Mouse (Mus musculus) hindbrain, embryonic 15.5 days (tissue): ENCODE results near the gene Alkbh2. TPM values are rescaled to one million over a fixed set of nuclear protein-coding genes. Genes with fewer than 3 reads are reported as not detected.

Source experiments
- ATAC-seq: fragments of 200-750 bp; cut with Nextera tagmentation; 2 replicates; pipeline ENCODE4 v1.8.0; 2017; ENCODE audit warnings: low read depth, moderate number of reproducible peaks, moderate TSS enrichment; ENCODE audit not compliant: low FRiP score
- H3K27ac ChIP-seq: fragments of 300-500 bp; sonication (generic); replicated peaks from 2 replicates; pipeline ENCODE4 v1.5.1; 2015; ENCODE audit warnings: mild to moderate bottlenecking, inconsistent platforms
- H3K27me3 ChIP-seq: fragments of 300-500 bp; sonication (generic); 2 replicates; pipeline ENCODE4 v1.6.1; 2015; ENCODE audit warnings: control low read depth, inconsistent platforms
- H3K36me3 ChIP-seq: fragments of 300-500 bp; sonication (generic); 2 replicates; pipeline ENCODE4 v1.6.1; 2015; ENCODE audit warnings: control low read depth, inconsistent platforms
- H3K4me1 ChIP-seq: fragments of 300-500 bp; sonication (generic); replicated peaks from 2 replicates; pipeline ENCODE4 v1.6.1; 2015; ENCODE audit warnings: control low read depth, inconsistent platforms
- H3K4me2 ChIP-seq: fragments of 300-500 bp; sonication (generic); 2 replicates; pipeline ENCODE4 v1.6.1; 2015; ENCODE audit warnings: moderate library complexity, mild to moderate bottlenecking, inconsistent platforms
- H3K4me3 ChIP-seq: fragments of 300-500 bp; sonication (generic); 2 replicates; pipeline ENCODE4 v1.5.1; 2015; ENCODE audit warnings: mild to moderate bottlenecking, inconsistent platforms
- H3K9ac ChIP-seq: fragments of 300-500 bp; sonication (generic); 2 replicates; pipeline ENCODE4 v1.6.1; 2015; ENCODE audit warnings: inconsistent platforms
- H3K9me3 ChIP-seq: fragments of 300-500 bp; sonication (generic); 2 replicates; pipeline ENCODE4 v1.6.1; 2016; ENCODE audit warnings: control low read depth, inconsistent platforms
- WGBS: fragments of 180-500 bp; shearing (Covaris S2); methylation state at CpG from one replicate; pipeline ENCODE4 v1.1.7; 2015; 5-methylcytosine and 5-hydroxymethylcytosine counted together
- polyA plus RNA-seq: library from polyadenylated mRNA; unstranded; fragments of >200 nt; fragmentation: Nextera tagmentation; extraction: Ambion mirVana; gene quantifications from 2 replicates; pipeline ENCODE4 v1.2.1, GENCODE M21; 2015

Gene Alkbh2
- polyA plus RNA-seq, 1 experiment from 2014 or later: 7.4 TPM

- no peak for ATAC-seq
- Histone ChIP-seq H3K4me1 (no peaks in the 10 kb centered on the region), H3K27ac (no peak overlapping the region), H3K4me3 (no peak overlapping the region), H3K4me2 (no peak overlapping the region), H3K27me3 (no peaks in the 10 kb centered on the region), H3K9ac (no peak overlapping the region), H3K36me3 (peaks cover 80% of the 10 kb centered on the region), H3K9me3 (no peaks in the 10 kb centered on the region)
- WGBS: 94% methylated on average over 7 of the region's 7 CpGs
These were observed 11.4 kb downstream of the Alkbh2 start for GRCm38 (mm10) chr5:114116586-114116985.

DNA sequence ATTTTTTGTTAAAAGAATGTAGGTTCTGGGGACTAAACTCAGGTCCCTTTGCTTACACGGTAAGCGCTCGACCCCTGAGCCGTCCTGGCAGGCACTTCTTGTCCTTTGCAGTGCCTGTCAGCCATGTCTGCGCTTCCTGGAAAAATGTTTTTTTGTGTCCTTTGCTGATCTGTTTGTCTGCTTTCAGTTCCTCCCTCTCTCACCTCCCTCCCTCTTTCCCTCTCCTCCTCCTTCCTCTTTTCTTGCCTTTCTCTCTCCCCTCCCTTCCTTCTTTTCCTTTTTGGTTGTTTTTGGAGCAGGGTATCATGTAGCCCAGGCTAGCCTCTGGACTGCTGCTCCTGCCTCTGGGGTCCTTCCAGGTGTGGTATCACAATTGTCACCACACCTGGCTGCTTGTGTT lies 13.0 kb downstream of the Alkbh2 start:
- Histone ChIP-seq H3K9ac (no peak overlapping the region), H3K27me3 (no peaks in the 10 kb centered on the region), H3K4me1 (no peaks in the 10 kb centered on the region), H3K9me3 (no peaks in the 10 kb centered on the region), H3K27ac (no peak overlapping the region), H3K4me2 (no peak overlapping the region), H3K36me3 (peaks cover 79% of the 10 kb centered on the region), H3K4me3 (no peak overlapping the region)
- WGBS: 88% methylated on average over 5 of the region's 5 CpGs
- ATAC-seq: no peak

DNA sequence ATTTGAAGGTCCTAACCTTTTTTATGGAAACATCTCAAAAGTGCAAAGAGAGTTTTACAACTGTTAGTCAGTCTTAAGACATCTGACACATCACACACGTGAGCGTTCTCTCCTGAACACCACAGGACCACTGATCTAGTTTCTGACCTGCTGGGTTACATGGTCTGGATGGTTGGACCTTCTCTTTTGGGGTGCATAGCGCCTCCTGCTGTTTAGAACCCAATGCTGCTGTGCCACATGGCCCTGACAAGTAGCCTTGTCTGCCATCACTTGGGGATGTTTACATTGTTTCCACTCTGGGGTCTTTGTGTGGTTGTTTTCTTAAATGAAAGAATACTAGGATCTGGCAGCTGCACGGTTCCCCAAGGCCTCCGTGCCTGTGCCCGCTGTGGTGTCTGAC lies 14.7 kb downstream of the Alkbh2 start:
- H3K9ac ChIP-seq: no peak overlapping the region

GRCm38 (mm10) chr5:114106391-114106935 lies 21.6 kb downstream of the Alkbh2 start:
- Histone ChIP-seq H3K27ac (no peak overlapping the region), H3K27me3 (no peaks in the 10 kb centered on the region), H3K36me3 (peaks cover 59% of the 10 kb centered on the region), H3K4me1 (peaks cover 14% of the 10 kb centered on the region), H3K4me2 (no peak overlapping the region), H3K9ac (no peak overlapping the region), H3K4me3 (no peak overlapping the region), H3K9me3 (no peaks in the 10 kb centered on the region)
- WGBS: 75% methylated on average over 16 of the region's 16 CpGs
- no peak for ATAC-seq

More for the DNA sequence above, 14.7 kb downstream of the Alkbh2 start:
- H3K27me3 ChIP-seq: no peaks in the 10 kb centered on the region
- no peaks in the 10 kb centered on the region for H3K4me1 ChIP-seq
- no peak overlapping the region for H3K27ac ChIP-seq
- H3K36me3 ChIP-seq: peaks cover 82% of the 10 kb centered on the region
- no peak for ATAC-seq
- no peaks in the 10 kb centered on the region for H3K9me3 ChIP-seq
- WGBS: 83% methylated on average over 6 of the region's 6 CpGs
- H3K4me2 ChIP-seq: no peak overlapping the region
- H3K4me3 ChIP-seq: no peak overlapping the region

GRCm38 (mm10) chr5:114102807-114103206 lies 25.2 kb downstream of the Alkbh2 start:
- peaks cover 24% of the 10 kb centered on the region for H3K36me3 ChIP-seq
- H3K4me2 ChIP-seq: no peak overlapping the region
- H3K9me3 ChIP-seq: no peaks in the 10 kb centered on the region
- 85% methylated on average over 1 of the region's 1 CpGs for WGBS
- no peaks in the 10 kb centered on the region for H3K27me3 ChIP-seq
- H3K4me1 ChIP-seq: peaks cover 28% of the 10 kb centered on the region
- no peak for ATAC-seq
- no peak overlapping the region for H3K27ac ChIP-seq
- no peak overlapping the region for H3K4me3 ChIP-seq
- no peak overlapping the region for H3K9ac ChIP-seq

DNA sequence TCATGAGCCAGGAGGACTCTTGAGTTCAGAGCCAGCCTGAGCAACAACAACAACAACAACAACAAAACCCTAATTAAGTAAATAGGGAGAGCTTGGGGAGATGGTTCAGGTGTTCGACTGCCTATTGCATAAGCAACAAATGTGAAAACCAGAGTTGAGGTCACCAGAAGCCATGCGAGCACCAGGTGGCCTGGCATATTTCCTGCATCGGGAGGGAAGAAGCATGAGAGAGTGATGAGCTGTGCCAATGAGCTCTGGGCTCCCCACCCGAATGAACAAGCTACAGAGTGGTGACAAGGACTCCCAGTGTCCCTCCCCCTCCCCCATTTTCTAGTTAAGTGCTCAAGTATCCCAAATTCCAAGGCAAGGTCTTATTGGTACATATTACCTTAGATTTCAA lies 26.1 kb downstream of the Alkbh2 start:
- 86% methylated on average over 4 of the region's 4 CpGs for WGBS

DNA sequence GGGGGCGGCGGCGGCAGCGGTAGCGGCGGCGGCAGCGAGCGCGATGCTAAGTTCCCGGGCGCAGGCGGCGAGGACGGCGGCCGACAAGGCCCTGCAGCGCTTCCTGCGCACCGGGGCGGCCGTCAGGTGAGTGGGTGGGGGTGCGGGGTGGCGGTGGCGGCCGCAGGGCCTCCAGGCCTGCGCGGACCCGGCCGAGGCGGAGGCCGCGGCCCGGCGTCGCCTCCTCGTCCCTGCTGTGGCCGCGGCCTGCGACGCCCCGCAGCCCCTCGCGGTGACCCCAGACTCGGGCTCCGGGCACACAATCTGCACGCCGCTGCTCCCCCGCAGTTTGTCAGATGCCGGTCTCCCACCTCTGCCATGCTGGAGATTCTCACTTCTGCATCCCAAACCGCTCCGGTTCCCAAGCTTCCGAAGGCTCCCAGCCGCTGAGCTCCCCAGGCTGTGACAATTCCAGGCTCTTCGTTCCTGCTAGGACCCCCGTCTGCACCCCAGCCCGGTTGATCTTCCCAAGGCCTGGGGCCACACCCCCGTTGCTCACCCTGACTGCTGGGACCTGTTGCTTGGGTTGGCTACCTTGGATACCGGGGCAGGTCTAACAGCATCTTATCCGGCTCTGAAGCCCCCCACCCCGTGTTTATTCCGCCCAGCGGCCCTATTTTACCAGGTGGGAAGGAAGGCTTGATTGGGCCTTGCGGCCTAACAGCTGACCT lies 27.5 kb downstream of the Alkbh2 start:
- peak overlapping the region; percentile 84 for H3K27ac ChIP-seq
- peaks cover 28% of the 10 kb centered on the region for H3K4me1 ChIP-seq
- H3K4me2 ChIP-seq: peak overlapping the region; percentile 81
- WGBS: 3% methylated on average over 41 of the region's 64 CpGs
- peak; percentile 74 for ATAC-seq
- peak overlapping the region; percentile 84 for H3K9ac ChIP-seq
- no peaks in the 10 kb centered on the region for H3K9me3 ChIP-seq
- H3K36me3 ChIP-seq: peaks cover 11% of the 10 kb centered on the region
- no peaks in the 10 kb centered on the region for H3K27me3 ChIP-seq
- peak overlapping the region; percentile 69 for H3K4me3 ChIP-seq

More for the DNA sequence above, 26.1 kb downstream of the Alkbh2 start:
- H3K4me2 ChIP-seq: 0 out of 2 replicates have a peak overlapping the region, but pooled peaks have one; percentile 81
- H3K36me3 ChIP-seq: peaks cover 21% of the 10 kb centered on the region
- no peaks in the 10 kb centered on the region for H3K27me3 ChIP-seq
- H3K4me3 ChIP-seq: no peak overlapping the region
- H3K9me3 ChIP-seq: no peaks in the 10 kb centered on the region
- H3K9ac ChIP-seq: no peak overlapping the region
- no peak overlapping the region for H3K27ac ChIP-seq
- no peak for ATAC-seq
- peaks cover 28% of the 10 kb centered on the region for H3K4me1 ChIP-seq

- Histone ChIP-seq H3K27ac (peak overlapping the region; percentile 84), H3K36me3 (peaks cover 10% of the 10 kb centered on the region), H3K4me2 (peak overlapping the region; percentile 81), H3K4me1 (peaks cover 28% of the 10 kb centered on the region), H3K9ac (peak overlapping the region; percentile 84), H3K27me3 (no peaks in the 10 kb centered on the region), H3K9me3 (no peaks in the 10 kb centered on the region), H3K4me3 (peak overlapping the region; percentile 69)
- peak; percentile 94 for ATAC-seq
- WGBS: 7% methylated on average over 37 of the region's 37 CpGs
These were observed 28.2 kb downstream of the Alkbh2 start for GRCm38 (mm10) chr5:114099709-114100389.

DNA sequence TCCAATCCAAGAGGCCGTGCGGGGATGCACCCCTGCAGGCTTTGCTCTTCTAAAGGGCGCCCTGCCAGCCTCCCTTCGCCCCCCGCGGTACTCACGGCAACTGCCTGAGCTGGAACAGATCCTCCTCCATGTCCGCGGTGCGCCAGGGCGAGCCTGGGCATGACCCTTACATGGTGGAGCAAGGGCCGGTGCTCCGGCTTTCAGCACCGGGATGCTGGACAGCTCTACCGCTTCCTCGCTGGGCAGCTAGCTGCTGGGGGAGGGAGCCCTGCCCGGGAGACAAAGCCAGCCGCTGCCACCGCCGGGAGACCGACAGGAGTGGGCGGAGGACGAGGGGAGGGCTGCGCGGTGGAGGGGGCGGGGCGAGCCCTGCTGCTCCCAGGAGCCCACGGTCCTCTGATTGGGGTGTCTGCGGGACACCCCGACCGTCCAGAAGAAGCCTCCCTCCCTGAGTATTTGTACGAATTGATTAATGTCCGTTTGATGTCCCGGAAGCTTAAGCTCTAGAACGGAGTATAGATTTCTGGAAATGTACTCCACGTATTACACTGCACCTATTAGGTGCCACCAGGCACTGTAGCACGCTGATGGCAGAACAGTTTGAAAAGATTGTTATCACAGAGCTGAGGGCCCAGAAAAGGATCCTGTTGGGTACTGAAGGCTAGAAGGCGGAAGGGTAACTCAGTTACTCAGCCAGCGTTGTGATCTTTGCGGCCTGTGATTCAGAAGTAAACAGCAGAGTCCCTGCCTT lies 36.8 kb downstream of the Alkbh2 start, which contains the start of gene Svop:
Gene Svop, minus strand, starts transcription at position 514 of the 751 bp plus-strand sequence.
- no peaks in the 10 kb centered on the region for H3K27me3 ChIP-seq
- no peaks in the 10 kb centered on the region for H3K36me3 ChIP-seq
- H3K4me2 ChIP-seq: peak within 1 kb of the TSS; percentile 62
- peak within 1 kb of the TSS; percentile 86 for H3K9ac ChIP-seq
- H3K9me3 ChIP-seq: no peaks in the 10 kb centered on the region
- peak; percentile 83 for ATAC-seq
- H3K4me1 ChIP-seq: peaks cover 23% of the 10 kb centered on the region
- H3K4me3 ChIP-seq: peak within 1 kb of the TSS; percentile 67
- H3K27ac ChIP-seq: peak within 1 kb of the TSS; percentile 92
- 3% methylated on average over 40 of the region's 40 CpGs for WGBS

DNA sequence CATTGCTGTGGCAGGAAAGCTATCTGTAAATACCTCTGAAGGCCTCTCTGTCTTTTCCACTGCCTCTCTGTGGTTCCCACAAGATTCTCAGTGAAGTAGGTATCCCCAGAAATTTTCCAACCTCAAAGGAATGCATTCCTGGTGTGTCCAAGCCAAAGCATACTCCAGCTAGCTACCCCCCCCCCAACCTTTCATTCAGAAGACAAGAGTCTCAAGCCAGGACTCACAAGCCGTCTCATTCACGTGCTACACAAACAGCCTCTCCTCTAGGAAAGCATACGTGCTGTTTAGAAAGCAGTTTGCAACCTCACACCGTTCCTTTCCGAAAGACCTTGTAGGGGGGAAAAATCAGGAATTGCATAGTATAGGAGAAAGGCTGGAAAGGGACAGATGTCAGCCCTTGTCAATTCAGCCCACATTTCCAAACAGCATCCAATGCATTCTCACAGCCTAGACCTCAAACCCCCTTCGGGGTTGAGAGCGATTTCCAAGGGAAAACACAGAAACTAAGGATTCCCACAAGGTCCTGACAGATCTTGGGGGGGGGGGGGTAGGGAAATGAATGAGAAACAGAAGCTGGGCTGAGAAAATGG lies 37.5 kb downstream of the Alkbh2 start:
- Histone ChIP-seq H3K4me3 (peak overlapping the region; percentile 67), H3K9ac (peak overlapping the region; percentile 86), H3K27ac (peak overlapping the region; percentile 92), H3K27me3 (no peaks in the 10 kb centered on the region), H3K4me2 (peak overlapping the region; percentile 62), H3K9me3 (no peaks in the 10 kb centered on the region), H3K36me3 (no peaks in the 10 kb centered on the region), H3K4me1 (peaks cover 23% of the 10 kb centered on the region)
- WGBS: 8% methylated on average over 7 of the region's 7 CpGs
- peak; percentile 44; the same call in 1 of the 2 replicates for ATAC-seq

DNA sequence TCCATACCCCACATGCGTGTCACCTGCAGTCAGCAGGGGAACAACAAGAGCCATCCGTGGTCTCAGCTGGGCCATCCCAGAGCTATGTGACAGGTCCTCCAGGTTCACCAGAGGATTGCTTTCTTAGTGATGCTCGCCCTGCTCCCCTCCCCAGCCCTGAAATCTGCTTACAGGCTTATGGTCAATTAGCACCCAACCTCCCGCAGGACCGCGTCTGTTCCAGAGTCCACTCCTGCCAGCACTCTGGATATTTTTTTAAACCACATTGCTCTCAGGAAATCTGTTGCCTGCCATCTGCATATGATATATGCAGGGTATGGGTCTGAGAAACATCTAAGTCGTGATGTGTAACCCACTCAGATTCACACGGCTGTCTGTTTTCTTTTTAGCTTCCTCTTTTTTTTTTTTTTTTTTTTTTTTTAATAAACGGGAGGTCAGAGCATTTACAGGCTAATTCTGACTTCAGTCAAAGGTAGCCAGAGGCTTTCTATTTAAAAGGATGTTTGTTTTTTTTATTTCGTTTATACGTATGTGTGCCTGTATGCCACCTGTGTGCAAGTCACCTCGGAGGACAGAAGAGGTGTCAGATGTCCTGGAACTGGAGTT lies 40.0 kb downstream of the Alkbh2 start:
- H3K27me3 ChIP-seq: no peaks in the 10 kb centered on the region
- H3K4me3 ChIP-seq: no peak overlapping the region
- H3K36me3 ChIP-seq: no peaks in the 10 kb centered on the region; the same call in 1 of the 2 replicates
- no peak for ATAC-seq
- H3K4me2 ChIP-seq: no peak overlapping the region
- WGBS: 78% methylated on average over 12 of the region's 12 CpGs
- H3K4me1 ChIP-seq: peaks cover 23% of the 10 kb centered on the region
- H3K27ac ChIP-seq: no peak overlapping the region
- no peaks in the 10 kb centered on the region for H3K9me3 ChIP-seq
- no peak overlapping the region for H3K9ac ChIP-seq
